Mouse (Mus musculus) CH12.LX (cell line): ENCODE measurements around the gene Tulp1. TPM values are rescaled to one million over a fixed set of nuclear protein-coding genes. Genes with fewer than 3 reads are reported as not detected.

Source experiments
- DNase-seq: peaks from one replicate; pipeline ENCODE4 v3.0.0-alpha.2; 2013; ENCODE audit errors: extremely low read depth
- H3K27ac ChIP-seq: 2 replicates; pipeline ENCODE4 v1.5.1; 2012; ENCODE audit warnings: low read depth, mild to moderate bottlenecking, control low read depth, moderate library complexity; ENCODE audit not compliant: insufficient read depth
- H3K27me3 ChIP-seq: replicated peaks from 2 replicates; pipeline ENCODE3; 2012; ENCODE audit warnings: inconsistent platforms
- H3K36me3 ChIP-seq, 2 experiments: replicated peaks in 1 of 2; 2 replicates each; pipeline versions ENCODE3 to v1.6.1; 2012; ENCODE audit warnings: inconsistent platforms in 1 of 2, low read length in 1 of 2, mild to moderate bottlenecking in 1 of 2, mixed read lengths in 1 of 2, moderate library complexity in 1 of 2; ENCODE audit not compliant: control insufficient read depth in 1 of 2, insufficient read depth in 1 of 2
- H3K4me1 ChIP-seq, 2 experiments: 2 replicates each; pipeline ENCODE4 v1.6.1; 2012; ENCODE audit warnings: inconsistent platforms in 1 of 2, moderate library complexity in 1 of 2; ENCODE audit not compliant: insufficient read depth in 2 of 2, control insufficient read depth in 1 of 2
- H3K4me2 ChIP-seq: 2 replicates; pipeline ENCODE4 v1.6.1; 2012; ENCODE audit warnings: low read depth, mild to moderate bottlenecking, control low read depth; ENCODE audit not compliant: poor library complexity, insufficient read depth, severe bottlenecking
- H3K4me3 ChIP-seq, 3 experiments: fragments of 150-350 bp in 1 of 3; sonication (generic) in 1 of 3; replicated peaks in 1 of 3; 2 replicates each; pipeline versions ENCODE3 to v1.5.1; 2011 to 2012; ENCODE audit warnings: low read depth in 2 of 3, low read length in 2 of 3, mild to moderate bottlenecking in 2 of 3, moderate library complexity in 2 of 3, control low read depth in 1 of 3, improper control_type of control experiment in 1 of 3, inconsistent platforms in 1 of 3, mixed read lengths in 1 of 3; ENCODE audit not compliant: poor library complexity in 1 of 3
- H3K79me2 ChIP-seq: replicated peaks from 2 replicates; pipeline ENCODE4 v1.6.1; 2012; ENCODE audit warnings: mild to moderate bottlenecking, moderate library complexity; ENCODE audit not compliant: control insufficient read depth, poor library complexity, insufficient read depth, severe bottlenecking; ENCODE audit errors: extremely low read depth
- H3K9ac ChIP-seq: 2 replicates; pipeline ENCODE4 v1.6.1; 2012; ENCODE audit warnings: low read depth, mild to moderate bottlenecking, control low read depth, moderate library complexity; ENCODE audit not compliant: insufficient read depth
- H3K9me3 ChIP-seq: replicated peaks from 2 replicates; pipeline ENCODE3; 2012; ENCODE audit warnings: low read length, inconsistent platforms, mixed read lengths
- BHLHE40 ChIP-seq: IDR thresholded peaks from 2 replicates; pipeline ENCODE4 v1.6.1; 2011; ENCODE audit warnings: mild to moderate bottlenecking, low read depth, low read length, improper control_type of control experiment
- CHD1 ChIP-seq: IDR thresholded peaks from 2 replicates; pipeline ENCODE4 v1.6.1; 2012; ENCODE audit warnings: low read depth, low read length, improper control_type of control experiment, inconsistent platforms
- CHD2 ChIP-seq: IDR thresholded peaks from 2 replicates; pipeline ENCODE4 v1.6.1; 2011; ENCODE audit warnings: low read length, improper control_type of control experiment
- CTCF ChIP-seq, 2 experiments: IDR thresholded peaks in 1 of 2; conservative IDR thresholded peaks in 1 of 2; 2 replicates each; pipeline ENCODE4 v1.5.1; 2011 to 2012; ENCODE audit warnings: low read depth in 2 of 2, low read length in 2 of 2, improper control_type of control experiment in 1 of 2, inconsistent platforms in 1 of 2, mild to moderate bottlenecking in 1 of 2, moderate library complexity in 1 of 2
- ELF1 ChIP-seq: IDR thresholded peaks from 2 replicates; pipeline ENCODE4 v1.6.1; 2014; ENCODE audit warnings: low read depth, mild to moderate bottlenecking, inconsistent platforms, low read length, improper control_type of control experiment
- EP300 ChIP-seq: IDR thresholded peaks from 2 replicates; pipeline ENCODE4 v1.6.1; 2011; ENCODE audit warnings: low read length, improper control_type of control experiment
- ETS1 ChIP-seq: conservative IDR thresholded peaks from 2 replicates; pipeline ENCODE4 v1.6.1; 2012; ENCODE audit warnings: low read depth, mild to moderate bottlenecking, inconsistent platforms, low read length, improper control_type of control experiment, moderate library complexity
- IRF4 ChIP-seq: IDR thresholded peaks from 2 replicates; pipeline ENCODE4 v1.6.1; 2014; ENCODE audit warnings: low read depth, mild to moderate bottlenecking, inconsistent platforms, low read length, improper control_type of control experiment
- KAT2A ChIP-seq: IDR thresholded peaks from 2 replicates; pipeline ENCODE4 v1.6.1; 2012; ENCODE audit warnings: low read length, improper control_type of control experiment, inconsistent platforms; ENCODE audit not compliant: insufficient replicate concordance
- MAX ChIP-seq: IDR thresholded peaks from 2 replicates; pipeline ENCODE4 v1.6.1; 2011; ENCODE audit warnings: low read length, improper control_type of control experiment
- MAZ ChIP-seq: IDR thresholded peaks from 2 replicates; pipeline ENCODE4 v1.6.1; 2012; ENCODE audit warnings: low read depth, mild to moderate bottlenecking, inconsistent platforms, low read length, improper control_type of control experiment, moderate library complexity
- MEF2A ChIP-seq: IDR thresholded peaks from 2 replicates; pipeline ENCODE4 v1.6.1; 2014; ENCODE audit warnings: low read depth, mild to moderate bottlenecking, inconsistent platforms, low read length, improper control_type of control experiment, borderline replicate concordance
- MXI1 ChIP-seq: IDR thresholded peaks from 2 replicates; pipeline ENCODE4 v1.6.1; 2011; ENCODE audit warnings: mild to moderate bottlenecking, low read depth, low read length, improper control_type of control experiment
- MYC ChIP-seq: IDR thresholded peaks from 2 replicates; pipeline ENCODE4 v1.6.1; 2011; ENCODE audit warnings: low read depth, mild to moderate bottlenecking, improper control_type of control experiment, low read length
- NELFE ChIP-seq: IDR thresholded peaks from 2 replicates; pipeline ENCODE4 v1.6.1; 2011; ENCODE audit warnings: low read depth, low read length, improper control_type of control experiment
- NRF1 ChIP-seq: IDR thresholded peaks from 2 replicates; pipeline ENCODE4 v1.6.1; 2014; ENCODE audit warnings: low read depth, mild to moderate bottlenecking, inconsistent platforms, low read length, improper control_type of control experiment, moderate library complexity
- POLR2AphosphoS2 ChIP-seq: IDR thresholded peaks from 2 replicates; pipeline ENCODE4 v1.6.1; 2011; ENCODE audit warnings: low read depth, low read length, improper control_type of control experiment
- RAD21 ChIP-seq: IDR thresholded peaks from 2 replicates; pipeline ENCODE4 v1.6.1; 2011; ENCODE audit warnings: low read depth, mild to moderate bottlenecking, low read length, improper control_type of control experiment, moderate library complexity
- RCOR1 ChIP-seq: conservative IDR thresholded peaks from 2 replicates; pipeline ENCODE4 v1.6.1; 2012; ENCODE audit warnings: low read depth, mild to moderate bottlenecking, inconsistent platforms, low read length, improper control_type of control experiment
- SIN3A ChIP-seq: IDR thresholded peaks from 2 replicates; pipeline ENCODE4 v1.6.1; 2012; ENCODE audit warnings: low read length, improper control_type of control experiment, inconsistent platforms
- SMC3 ChIP-seq: IDR thresholded peaks from 2 replicates; pipeline ENCODE4 v1.6.1; 2011; ENCODE audit warnings: low read depth, low read length, improper control_type of control experiment
- TCF12 ChIP-seq: IDR thresholded peaks from 2 replicates; pipeline ENCODE4 v1.6.1; 2014; ENCODE audit warnings: low read depth, mild to moderate bottlenecking, inconsistent platforms, low read length, improper control_type of control experiment
- UBTF ChIP-seq: IDR thresholded peaks from 2 replicates; pipeline ENCODE4 v1.6.1; 2012; ENCODE audit warnings: low read depth, mild to moderate bottlenecking, inconsistent platforms, low read length, improper control_type of control experiment, moderate library complexity
- ZC3H11A ChIP-seq: IDR thresholded peaks from 2 replicates; pipeline ENCODE4 v1.6.1; 2012; ENCODE audit warnings: low read depth, mild to moderate bottlenecking, inconsistent platforms, low read length, improper control_type of control experiment
- ZMIZ1 ChIP-seq: IDR thresholded peaks from 2 replicates; pipeline ENCODE4 v1.6.1; 2012; ENCODE audit warnings: low read depth, mild to moderate bottlenecking, inconsistent platforms, low read length, improper control_type of control experiment
- dilution Hi-C: fragments of 300-500 bp; cut with MboI; formaldehyde crosslinking; loops from 2 replicates; pipeline ENCODE4 v1.14.3; 2020; ENCODE audit warnings: low sequenced_read_pairs; ENCODE audit not compliant: extremely low pct_unique_long_range_greater_than_20kb, extremely low pct_ligation_motif_present
- in situ Hi-C: fragments of 300-500 bp; cut with MboI; formaldehyde crosslinking; loops from 3 replicates; pipeline ENCODE4 v1.14.3; 2019; ENCODE audit warnings: low sequenced_read_pairs, low pct_ligation_motif_present, low pct_unique_long_range_greater_than_20kb, mixed read lengths
- polyA plus RNA-seq: library from polyadenylated mRNA; unstranded; fragments of >175 nt; gene quantifications from 2 replicates; pipeline ENCODE4 v1.2.1, GENCODE M21; 2012; ENCODE audit warnings: low read depth; ENCODE audit not compliant: insufficient read length
- total RNA-seq, 2 experiments: library from RNA; depleted of rRNA; stranded (reverse); fragments of 300-350 nt in 1 of 2; fragments of >200 nt in 1 of 2; gene quantifications; 2 replicates each; pipeline ENCODE4 v1.2.3; 2012 to 2014

Tulp1 gene
- total and polyA plus RNA-seq, 3 experiments = not detected

DNA sequence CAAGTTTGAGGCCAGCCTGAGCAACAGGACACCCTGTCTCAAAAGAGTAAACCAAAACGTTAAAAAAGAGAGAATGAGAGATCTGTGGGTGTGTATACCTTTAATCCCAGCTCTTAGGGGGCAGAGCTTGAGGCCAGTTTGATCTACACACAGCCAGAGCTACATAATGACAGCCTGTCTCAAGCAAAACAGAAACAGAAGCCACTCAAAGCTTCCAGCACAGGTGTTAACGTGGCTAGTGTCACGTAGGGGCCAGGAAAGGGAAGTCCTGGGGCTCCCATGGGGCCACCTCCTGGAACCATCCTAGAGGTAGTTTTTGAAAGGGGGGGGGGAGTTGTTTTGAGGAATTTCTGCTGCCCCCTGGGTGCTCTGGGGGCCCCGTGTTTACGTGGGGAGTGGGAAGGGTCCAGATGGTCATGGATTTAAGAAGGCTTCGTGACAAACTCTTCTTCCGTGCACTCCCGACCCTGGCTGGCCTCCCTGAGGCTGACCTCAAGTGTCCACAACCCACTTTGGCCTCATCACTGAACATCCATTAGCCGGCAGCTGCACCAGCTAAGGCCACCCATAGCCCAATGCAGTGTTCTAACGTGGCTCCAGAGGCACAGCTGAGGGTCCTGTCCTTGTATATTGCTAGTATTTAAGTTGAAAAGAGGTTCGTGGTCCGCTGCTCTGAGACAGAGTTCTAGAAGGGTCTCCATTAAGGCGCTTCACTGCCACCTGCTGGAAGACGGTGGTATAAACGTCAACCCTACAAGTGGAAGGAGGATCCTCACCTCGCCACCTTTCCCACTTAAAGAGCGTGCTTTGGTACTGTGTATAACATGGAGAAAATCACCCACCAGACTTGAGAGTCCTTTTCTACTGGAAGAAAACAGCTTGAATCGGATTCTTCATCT, 56.5 kb downstream of the Tulp1 start:
- Histone ChIP-seq H3K4me2 (peak overlapping the region; percentile 86), H3K4me1 (peaks cover 2 to 31% of the 10 kb centered on the region in 2 experiments; a peak in 3 of 4 replicates), H3K27me3 (no peaks in the 10 kb centered on the region), H3K36me3 (no peaks in the 10 kb centered on the region), H3K79me2 (no peaks in the 10 kb centered on the region), H3K9me3 (peaks cover 6% of the 10 kb centered on the region)
- dilution Hi-C loops (no loop called here), in situ Hi-C loops (loop anchor here (5.0 to 25.0 kb wide), 2 partner anchors 76 to 221 kb away; partner anchors contain the start of genes Ppard and Tcp11)
- TF ChIP-seq IRF4 = peak; percentile 48
- TF ChIP-seq RAD21 = peak; percentile 99
- TF ChIP-seq ETS1 = peak; percentile 69
- 0 out of 2 replicates have a peak, but pooled peaks have one; percentile 14 for TF ChIP-seq NRF1
- no peak for TF ChIP-seq CHD1
- peak; percentile 57; the same call in 1 of the 2 replicates for TF ChIP-seq MAZ
- TF ChIP-seq KAT2A = 0 out of 2 replicates have a peak, but pooled peaks have one; percentile 12
- no peak for TF ChIP-seq ZMIZ1
- TF ChIP-seq MAX = peak; percentile 46; the same call in 1 of the 2 replicates
- TF ChIP-seq UBTF = no peak
- TF ChIP-seq POLR2AphosphoS2 = no peak
- TF ChIP-seq TCF12 = peak; percentile 72; the same call in 1 of the 2 replicates
- peak; percentile 38; the same call in 1 of the 2 replicates for TF ChIP-seq MXI1
- no peak for TF ChIP-seq ELF1
- peak; percentile 80 for TF ChIP-seq ZC3H11A
- TF ChIP-seq SMC3 = peak; percentile 95
- peak; percentile 57; the same call in 1 of the 2 replicates for TF ChIP-seq SIN3A
- TF ChIP-seq RCOR1 = 0 out of 2 replicates have a peak, but pooled peaks have one; percentile 37
- peak; percentile 87 to 94 for TF ChIP-seq CTCF (conservative IDR thresholded peaks at IDR 0.05 in 1 of 2, IDR thresholded peaks at IDR 0.05 in 1 of 2; ENCODE audit: low read depth in 2 of 2, low read length in 2 of 2)
- 0 out of 2 replicates have a peak, but pooled peaks have one; percentile 9 for TF ChIP-seq CHD2
- TF ChIP-seq MYC = peak; percentile 65; the same call in 1 of the 2 replicates
- peak; percentile 54; the same call in 1 of the 2 replicates for TF ChIP-seq EP300
- no peak for TF ChIP-seq MEF2A
- peak; percentile 55; the same call in 1 of the 2 replicates for TF ChIP-seq NELFE
- TF ChIP-seq BHLHE40 = 0 out of 2 replicates have a peak, but pooled peaks have one; percentile 27
- TF ChIP-seq, all 38 proteins: peak for 19
- H3K27ac ChIP-seq = peak overlapping the region; percentile 70
- peak; percentile 94 for DNase-seq
- H3K9ac ChIP-seq = peak overlapping the region; percentile 53; the same call in 1 of the 2 replicates
- H3K4me3 ChIP-seq = no peak overlapping the region
